Mouse (Mus musculus) liver, embryonic 14.5 days (tissue): ENCODE results near the gene Zfp52. TPM values are rescaled to one million over a fixed set of nuclear protein-coding genes. Genes with fewer than 3 reads are reported as not detected.

Experiments used
- ATAC-seq: fragments of 200-750 bp; cut with Nextera tagmentation; 2 replicates; pipeline ENCODE4 v1.8.0; 2017; ENCODE audit warnings: moderate number of reproducible peaks, mild to moderate bottlenecking, moderate library complexity; ENCODE audit not compliant: insufficient read depth
- DNase-seq, 3 experiments: peaks; one replicate each; pipeline ENCODE4 v3.0.0-alpha.2; 2012 to 2013; ENCODE audit warnings: low read depth in 3 of 3, low spot score in 3 of 3
- H3K27ac ChIP-seq: fragments of 300-500 bp; sonication (generic); 2 replicates; pipeline ENCODE4 v1.5.1; 2014; ENCODE audit warnings: moderate library complexity, mild to moderate bottlenecking, control low read depth, inconsistent platforms
- H3K27me3 ChIP-seq: fragments of 300-500 bp; sonication (generic); 2 replicates; pipeline ENCODE4 v1.6.1; 2014; ENCODE audit warnings: mild to moderate bottlenecking, low read length, moderate library complexity; ENCODE audit not compliant: control insufficient read depth, insufficient read depth
- H3K36me3 ChIP-seq: fragments of 300-500 bp; sonication (generic); replicated peaks from 2 replicates; pipeline ENCODE4 v1.6.1; 2014; ENCODE audit warnings: low read depth; ENCODE audit not compliant: control insufficient read depth, insufficient read depth
- H3K4me1 ChIP-seq, 2 experiments: fragments of 200-500 bp in 1 of 2; fragments of 300-500 bp in 1 of 2; sonication (generic) in 1 of 2; replicated peaks; 2 replicates each; pipeline ENCODE4 v1.6.1; 2012 to 2014; ENCODE audit warnings: antibody characterized with exemption in 1 of 2, inconsistent platforms in 1 of 2, low read length in 1 of 2; ENCODE audit not compliant: control insufficient read depth in 2 of 2, insufficient read depth in 2 of 2
- H3K4me2 ChIP-seq: fragments of 300-500 bp; sonication (generic); 2 replicates; pipeline ENCODE4 v1.6.1; 2014; ENCODE audit warnings: low read depth, mild to moderate bottlenecking, control low read depth, moderate library complexity
- H3K4me3 ChIP-seq, 2 experiments: fragments of 200-500 bp in 1 of 2; fragments of 300-500 bp in 1 of 2; sonication (generic) in 1 of 2; 2 replicates each; pipeline ENCODE4 v1.5.1; 2012 to 2014; ENCODE audit warnings: low read depth in 2 of 2, low read length in 2 of 2, mild to moderate bottlenecking in 2 of 2, control low read depth in 1 of 2, inconsistent platforms in 1 of 2, moderate library complexity in 1 of 2; ENCODE audit not compliant: insufficient read depth in 1 of 2
- H3K9ac ChIP-seq: fragments of 300-500 bp; sonication (generic); replicated peaks from 2 replicates; pipeline ENCODE4 v1.6.1; 2014; ENCODE audit warnings: mild to moderate bottlenecking, control low read depth, moderate library complexity
- H3K9me3 ChIP-seq: fragments of 300-500 bp; sonication (generic); 2 replicates; pipeline ENCODE4 v1.6.1; 2016; ENCODE audit warnings: low read length, mixed read lengths; ENCODE audit not compliant: control insufficient read depth
- CTCF ChIP-seq: IDR thresholded peaks from 2 replicates; pipeline ENCODE4 v1.5.1; 2016; ENCODE audit warnings: antibody characterized with exemption, low read depth, control low read depth
- EP300 ChIP-seq: IDR thresholded peaks from 2 replicates; pipeline ENCODE4 v1.6.1; 2016; ENCODE audit warnings: antibody characterized with exemption, low read depth
- WGBS: fragments of 180-500 bp; shearing (Covaris S2); extraction: QIAGEN DNeasy Blood & Tissue Kit; methylation state at CpG from one replicate; pipeline ENCODE4 v1.1.7; 2014; ENCODE audit not compliant: insufficient replicate concordance; 5-methylcytosine and 5-hydroxymethylcytosine counted together
- polyA plus RNA-seq, 2 experiments: library from polyadenylated mRNA; depleted of rRNA in 1 of 2; stranded (reverse) in 1 of 2; unstranded in 1 of 2; fragments of >200 nt; fragmentation: Nextera tagmentation in 1 of 2; extraction: Ambion mirVana in 1 of 2; gene quantifications; 2 replicates each; pipeline versions ENCODE4 v1.2.1 to v1.2.3; 2012 to 2014

Zfp52 gene
- polyA plus RNA-seq, 2 experiments, result 0.50 to 0.51 TPM

DNA sequence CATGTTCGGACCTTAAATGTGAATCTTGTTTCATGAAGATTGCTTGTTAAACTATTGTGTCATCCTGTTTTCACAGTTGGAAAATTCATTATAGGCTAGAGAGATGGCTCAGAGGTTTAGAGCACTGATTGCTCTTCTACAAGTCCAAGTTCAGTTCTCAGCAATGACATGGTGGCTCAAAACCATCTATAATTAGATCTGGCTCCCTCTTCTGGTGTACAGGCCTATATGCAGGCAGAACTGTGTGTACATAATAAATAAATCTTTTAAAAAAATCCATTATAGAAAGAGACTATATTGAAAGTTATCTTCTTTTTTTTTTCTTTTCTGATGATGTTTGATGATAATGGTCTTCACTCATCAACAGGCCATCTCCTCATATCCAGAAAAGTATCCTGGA, 30.8 kb upstream of the Zfp52 start:
- Histone ChIP-seq H3K9ac (no peak overlapping the region), H3K4me1 (no peaks in the 10 kb centered on the region), H3K27ac (no peak overlapping the region), H3K27me3 (no peaks in the 10 kb centered on the region), H3K4me3 (no peak overlapping the region), H3K9me3 (no peaks in the 10 kb centered on the region), H3K4me2 (no peak overlapping the region), H3K36me3 (no peaks in the 10 kb centered on the region; the same call in 1 of the 2 replicates)
- DNase-seq, result no peak
- peak; percentile 12; the same call in 1 of the 2 replicates for TF ChIP-seq CTCF
- no peak for TF ChIP-seq EP300
- no peak for ATAC-seq
- 85% methylated on average over 1 of the region's 1 CpGs for WGBS

DNA sequence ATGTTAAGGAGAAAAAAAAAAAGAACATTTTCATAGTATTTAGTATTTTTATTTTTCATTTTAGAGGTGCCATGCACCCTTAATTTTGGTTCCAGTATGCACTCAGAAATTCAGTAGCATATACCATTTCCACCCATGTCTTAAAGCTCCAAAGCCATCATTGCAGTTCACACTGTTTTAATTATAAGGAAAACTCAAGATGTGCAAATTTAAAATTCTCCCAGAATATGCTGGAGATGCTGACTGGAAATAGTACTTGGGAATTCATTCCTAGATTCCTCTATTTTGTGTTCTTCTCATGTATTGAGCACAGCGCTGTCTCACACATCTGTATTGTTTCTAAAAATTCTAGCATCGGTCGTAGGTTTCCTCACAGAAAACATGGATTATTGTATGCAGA, 29.1 kb upstream of the Zfp52 start:
- no peaks in the 10 kb centered on the region; the same call in 1 of the 2 replicates for H3K36me3 ChIP-seq
- DNase-seq, result no peak
- 87% methylated on average over 3 of the region's 3 CpGs for WGBS

DNA sequence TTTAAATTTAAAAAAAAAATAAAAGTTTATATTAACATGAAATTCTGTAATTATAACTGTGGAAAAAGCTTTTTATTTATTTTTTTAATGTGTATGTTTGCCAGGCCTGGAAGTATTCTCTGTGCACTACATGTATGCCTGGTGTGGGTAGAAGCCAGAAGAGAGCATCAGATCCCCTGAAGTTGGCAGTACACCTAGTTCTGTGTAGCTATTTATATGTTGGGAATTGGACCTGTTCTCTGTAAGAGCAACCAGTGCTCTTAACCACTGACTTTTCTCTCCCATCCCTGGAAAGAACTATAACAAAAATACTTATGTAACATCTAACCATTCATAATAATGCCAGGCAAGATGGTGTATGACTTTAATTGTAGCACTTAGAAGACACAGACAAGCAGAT, 25.6 kb upstream of the Zfp52 start:
- no peak overlapping the region for H3K27ac ChIP-seq
- TF ChIP-seq CTCF (no peak), EP300 (no peak)

More for the DNA sequence above, 29.1 kb upstream of the Zfp52 start:
- ATAC-seq, result no peak
- TF ChIP-seq EP300, result no peak
- Histone ChIP-seq H3K4me3 (no peak overlapping the region), H3K4me2 (no peak overlapping the region), H3K4me1 (no peaks in the 10 kb centered on the region), H3K27me3 (no peaks in the 10 kb centered on the region), H3K9me3 (no peaks in the 10 kb centered on the region), H3K9ac (no peak overlapping the region), H3K27ac (no peak overlapping the region)

DNA sequence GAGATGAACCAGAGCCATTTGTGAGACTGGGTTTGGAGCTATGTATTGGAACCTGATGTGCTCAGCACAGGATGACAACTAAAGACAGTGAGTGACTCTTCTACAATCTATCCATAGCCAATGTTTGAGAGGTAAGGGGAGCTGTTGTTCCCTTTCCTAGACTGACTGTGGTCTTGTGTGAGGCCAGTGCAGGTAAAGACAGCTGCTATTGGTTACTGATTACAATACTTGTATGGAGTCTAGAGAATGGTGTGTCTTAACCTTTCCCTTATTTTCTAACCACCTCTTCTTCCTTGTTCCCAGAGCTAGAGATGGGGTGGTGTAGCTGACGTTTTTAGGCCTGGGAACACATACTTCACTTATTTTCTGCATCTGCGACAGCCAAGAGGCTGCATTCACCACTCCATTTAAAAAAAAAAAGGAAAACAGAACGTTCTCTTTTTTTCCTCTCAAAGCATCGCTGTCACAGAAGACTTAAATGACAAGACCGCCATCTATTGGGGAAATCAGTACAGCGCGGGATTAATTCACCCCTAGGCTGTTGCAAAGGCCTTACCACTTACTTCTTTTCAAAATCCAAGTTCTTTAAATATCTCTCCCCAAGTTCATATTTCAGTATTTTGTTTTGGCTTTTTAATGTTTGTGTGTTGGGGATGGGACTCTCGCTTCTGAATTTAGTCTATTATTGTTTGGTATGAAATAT, 19.8 kb upstream of the Zfp52 start:
- Histone ChIP-seq H3K4me3 (peak overlapping the region in 1 of 2 experiments; percentile 66; a peak in 2 of 4 replicates), H3K4me2 (peak overlapping the region; percentile 75), H3K9me3 (no peaks in the 10 kb centered on the region), H3K4me1 (peaks cover 0 to 3% of the 10 kb centered on the region in 2 experiments; a peak in 2 of 4 replicates), H3K27ac (no peak overlapping the region), H3K9ac (no peak overlapping the region), H3K36me3 (no peaks in the 10 kb centered on the region), H3K27me3 (no peaks in the 10 kb centered on the region)
- TF ChIP-seq CTCF (peak; percentile 68), EP300 (no peak)
- peak; percentile 58; the same call in 1 of the 2 replicates for ATAC-seq
- WGBS, result 2% methylated on average over 8 of the region's 8 CpGs
- peak; percentile 65 to 70 (median 67) for DNase-seq

More for the DNA sequence above, 25.6 kb upstream of the Zfp52 start:
- ATAC-seq, result no peak
- H3K9me3 ChIP-seq, result no peaks in the 10 kb centered on the region
- no peaks in the 10 kb centered on the region for H3K27me3 ChIP-seq
- no peaks in the 10 kb centered on the region; the same call in 1 of the 2 replicates for H3K36me3 ChIP-seq
- DNase-seq, result no peak
- no peak overlapping the region for H3K9ac ChIP-seq
- H3K4me1 ChIP-seq, result no peaks in the 10 kb centered on the region
- no peak overlapping the region for H3K4me2 ChIP-seq
- H3K4me3 ChIP-seq, result no peak overlapping the region

DNA sequence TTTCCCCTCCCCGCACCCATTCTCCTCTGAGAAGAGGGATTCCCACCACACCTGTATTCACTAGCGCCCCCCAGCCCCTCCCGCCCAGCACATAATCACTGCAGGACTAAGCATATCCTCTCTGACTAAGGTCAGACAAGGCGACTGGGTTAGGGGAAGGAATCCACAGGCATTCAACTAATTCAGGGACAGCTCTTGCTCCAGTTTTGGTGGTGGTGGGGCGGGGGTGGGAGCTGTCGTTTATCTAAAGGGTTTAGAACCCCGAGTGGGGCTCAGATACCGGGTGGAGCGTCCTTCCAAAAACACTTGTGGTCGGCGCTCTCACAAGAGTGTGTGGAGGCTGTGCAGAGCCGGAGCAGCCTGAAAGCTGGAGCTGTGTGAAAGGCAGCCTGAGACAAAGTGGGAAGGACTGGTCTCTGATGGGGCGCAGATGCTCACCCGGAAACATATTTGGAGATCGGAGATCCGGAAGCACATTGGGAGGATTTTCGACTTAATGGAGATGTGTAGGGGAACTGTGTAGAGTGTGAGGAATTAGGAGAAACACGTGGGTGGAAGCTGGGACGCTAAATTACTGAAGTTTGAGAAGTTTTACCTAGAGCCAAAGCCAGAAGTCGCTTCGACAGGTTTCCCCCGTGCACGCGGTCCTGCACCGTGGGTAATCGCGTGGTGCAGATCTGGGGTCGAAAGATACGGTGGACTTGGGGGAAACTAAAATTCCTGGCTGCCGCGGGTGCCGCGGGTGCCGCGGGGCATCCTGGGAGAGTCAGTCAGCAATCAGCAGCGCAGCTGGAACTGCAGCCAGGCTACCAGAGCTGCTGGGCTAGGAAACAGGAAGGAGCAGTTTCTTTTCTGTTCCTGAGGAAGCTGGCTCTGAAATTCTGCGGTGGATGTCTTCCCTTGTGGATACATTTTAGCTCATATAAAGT, 18.9 kb upstream of the Zfp52 start:
- TF ChIP-seq CTCF, result no peak
- TF ChIP-seq EP300, result no peak
- peak overlapping the region; percentile 66 to 93 for H3K4me3 ChIP-seq
- no peaks in the 10 kb centered on the region for H3K36me3 ChIP-seq
- peak overlapping the region; percentile 78 for H3K9ac ChIP-seq
- H3K9me3 ChIP-seq, result no peaks in the 10 kb centered on the region
- no peaks in the 10 kb centered on the region for H3K27me3 ChIP-seq
- peaks cover 0 to 3% of the 10 kb centered on the region in 2 experiments; a peak in 2 of 4 replicates for H3K4me1 ChIP-seq
- peak overlapping the region; percentile 2 for H3K27ac ChIP-seq
- ATAC-seq, result peak; percentile 87
- peak overlapping the region; percentile 75 for H3K4me2 ChIP-seq
- peak; percentile 55 to 61 (median 60) for DNase-seq
- under 1% methylated on average over 37 of the region's 37 CpGs for WGBS
